Mouse (Mus musculus): Measurements from ENCODE around the gene Rbms2.
A peak's percentile ranks its signal among the peaks of the same experiment; 100 is the strongest.
"Not testable (repeated sequence)": the region's sequence is repeated elsewhere in the genome, so short reads cannot be mapped to it uniquely, and the experiment has no call there.

Gene Rbms2

DNA sequence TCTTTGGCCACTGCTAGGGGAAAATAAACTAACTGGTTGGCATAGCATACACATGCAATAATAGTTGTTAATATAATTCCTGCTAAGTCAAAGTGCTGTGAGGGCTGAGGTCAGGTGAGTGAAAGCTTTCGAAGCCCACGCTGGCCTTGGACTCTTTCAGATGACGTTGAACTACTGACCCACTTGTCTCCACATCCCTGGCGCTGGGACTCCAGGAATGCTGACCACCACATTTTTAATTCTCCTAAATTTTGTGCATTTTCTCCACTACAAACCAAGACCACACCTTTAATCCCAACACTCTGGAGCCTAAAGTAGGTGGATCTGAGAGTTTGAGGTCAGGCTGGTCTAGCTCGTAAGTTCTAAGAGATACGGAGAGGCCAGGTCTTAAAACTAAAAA, 13.0 kb upstream of the Rbms2 start:
- no peak for DNase-seq (ENCODE audit: low read depth, low spot score)

DNA sequence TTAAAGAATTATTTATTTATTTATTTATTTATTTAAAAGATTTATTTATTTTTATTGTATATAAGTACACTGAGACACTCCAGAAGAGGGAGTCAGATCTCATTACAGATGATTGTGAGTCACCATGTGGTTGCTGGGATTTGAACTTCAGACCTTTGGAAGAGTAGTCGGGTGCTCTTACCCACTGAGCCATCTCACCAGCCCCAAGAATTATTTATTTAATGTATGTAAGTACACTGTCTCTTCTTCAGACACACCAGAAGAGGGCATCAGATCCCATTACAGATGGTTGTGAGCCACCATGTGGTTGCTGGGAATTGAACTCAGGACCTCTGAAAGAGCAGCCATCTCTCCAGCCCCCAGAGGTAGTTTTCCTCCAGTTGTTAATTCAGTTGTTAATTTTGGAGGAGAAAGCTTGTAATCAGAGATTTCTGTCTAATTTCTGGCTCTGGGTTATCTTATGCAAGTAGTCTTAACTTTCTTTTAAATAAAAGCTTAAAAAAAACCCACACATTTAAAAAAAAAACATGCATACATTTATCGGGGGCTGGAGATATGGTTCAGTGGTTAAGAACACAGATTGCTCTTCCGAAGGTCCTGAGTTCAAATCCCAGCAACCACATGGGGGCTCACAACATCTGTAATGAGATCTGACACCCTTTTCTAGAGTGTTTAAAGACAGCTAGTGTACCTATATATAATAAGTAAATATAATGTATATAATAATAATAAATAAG, 12.1 kb upstream of the Rbms2 start:
- not testable (repeated sequence) for DNase-seq (ENCODE audit: low read depth, low spot score)

GRCm38 (mm10) chr10:128191472-128191871, 11.4 kb upstream of the Rbms2 start:
- DNase-seq (ENCODE audit: low read depth, low spot score), result no peak

GRCm38 (mm10) chr10:128188242-128188877, 8.3 kb upstream of the Rbms2 start:
- peak; percentile 62 for DNase-seq (ENCODE audit: low read depth, low spot score)

DNA sequence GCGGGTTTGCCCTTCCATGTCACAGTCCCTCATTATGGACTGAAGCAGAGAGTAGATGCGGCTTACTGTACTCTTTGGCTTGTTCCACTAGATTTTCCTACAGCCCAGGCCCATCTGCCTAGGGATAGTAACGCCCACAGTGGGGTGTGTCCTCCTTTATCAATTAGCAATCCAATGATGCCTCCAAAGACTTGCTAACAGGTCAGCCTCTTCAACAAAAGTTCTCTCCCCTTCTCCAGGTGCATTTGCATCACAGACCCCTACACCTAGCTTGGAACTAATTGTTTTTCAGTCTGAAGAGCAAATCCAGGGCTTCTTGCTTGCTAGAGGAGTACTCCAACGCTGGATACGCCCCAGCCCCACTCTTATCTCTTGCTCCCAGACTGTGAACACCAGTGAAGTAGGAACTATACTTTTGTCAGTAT, 7.1 kb upstream of the Rbms2 start:
- DNase-seq (ENCODE audit: low read depth, low spot score), result no peak

DNA sequence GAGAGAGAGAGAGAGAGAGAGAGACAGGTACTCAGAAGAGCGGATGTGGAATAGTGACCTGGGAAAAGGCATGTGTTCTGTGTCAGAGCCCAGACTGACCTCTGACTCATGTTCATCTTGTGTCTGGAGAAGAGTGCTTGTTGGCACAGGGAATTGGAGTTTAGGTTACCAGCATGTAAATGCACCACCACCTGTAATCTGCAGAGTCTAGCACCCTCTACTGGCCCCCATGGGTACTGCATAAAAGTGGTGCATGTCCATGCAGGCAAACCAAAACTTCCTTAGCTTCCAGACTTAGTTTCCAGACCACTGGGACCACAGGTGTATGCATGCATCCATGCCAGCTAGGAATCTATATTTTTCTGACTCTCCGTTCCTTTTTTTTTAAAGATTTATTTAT, 5.9 kb upstream of the Rbms2 start:
- DNase-seq (ENCODE audit: low read depth, low spot score), result peak; percentile 63

DNA sequence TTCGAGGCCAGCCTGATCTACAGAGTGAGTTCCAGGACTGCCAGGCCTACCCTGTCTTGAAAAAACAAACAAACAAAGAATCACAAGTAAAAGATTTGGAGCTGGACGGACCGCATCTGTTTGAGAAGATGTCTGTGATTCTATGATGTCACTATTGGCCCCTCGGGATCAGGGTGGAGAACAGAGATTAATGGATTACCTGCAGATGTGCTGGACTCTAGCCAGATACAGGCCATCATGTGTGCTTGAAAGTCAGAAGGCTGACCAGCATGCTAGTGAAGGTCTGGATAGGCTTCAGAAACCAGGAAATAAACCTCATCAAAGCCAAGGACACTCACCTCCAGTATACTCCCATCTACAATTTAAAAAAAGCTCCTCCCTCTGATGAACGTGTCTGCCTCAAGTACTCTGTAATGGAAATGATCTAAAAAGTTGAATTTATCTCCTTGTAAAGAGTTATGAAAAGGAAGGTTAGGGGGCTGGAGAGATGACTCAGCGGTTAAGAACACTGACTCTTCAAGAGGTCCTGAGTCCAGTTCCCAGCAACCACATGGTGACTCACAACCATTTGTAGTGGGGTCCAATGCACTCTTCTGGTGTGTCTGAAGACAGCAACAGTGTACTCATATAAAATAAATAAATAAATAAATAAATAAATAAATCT, 5.3 kb upstream of the Rbms2 start:
- DNase-seq (ENCODE audit: low read depth, low spot score), result no peak

GRCm38 (mm10) chr10:128184296-128184695, 4.2 kb upstream of the Rbms2 start:
- DNase-seq (ENCODE audit: low read depth, low spot score), result no peak

GRCm38 (mm10) chr10:128177316-128177715, 2.8 kb downstream of the Rbms2 start:
- DNase-seq (ENCODE audit: low read depth, low spot score), result no peak

DNA sequence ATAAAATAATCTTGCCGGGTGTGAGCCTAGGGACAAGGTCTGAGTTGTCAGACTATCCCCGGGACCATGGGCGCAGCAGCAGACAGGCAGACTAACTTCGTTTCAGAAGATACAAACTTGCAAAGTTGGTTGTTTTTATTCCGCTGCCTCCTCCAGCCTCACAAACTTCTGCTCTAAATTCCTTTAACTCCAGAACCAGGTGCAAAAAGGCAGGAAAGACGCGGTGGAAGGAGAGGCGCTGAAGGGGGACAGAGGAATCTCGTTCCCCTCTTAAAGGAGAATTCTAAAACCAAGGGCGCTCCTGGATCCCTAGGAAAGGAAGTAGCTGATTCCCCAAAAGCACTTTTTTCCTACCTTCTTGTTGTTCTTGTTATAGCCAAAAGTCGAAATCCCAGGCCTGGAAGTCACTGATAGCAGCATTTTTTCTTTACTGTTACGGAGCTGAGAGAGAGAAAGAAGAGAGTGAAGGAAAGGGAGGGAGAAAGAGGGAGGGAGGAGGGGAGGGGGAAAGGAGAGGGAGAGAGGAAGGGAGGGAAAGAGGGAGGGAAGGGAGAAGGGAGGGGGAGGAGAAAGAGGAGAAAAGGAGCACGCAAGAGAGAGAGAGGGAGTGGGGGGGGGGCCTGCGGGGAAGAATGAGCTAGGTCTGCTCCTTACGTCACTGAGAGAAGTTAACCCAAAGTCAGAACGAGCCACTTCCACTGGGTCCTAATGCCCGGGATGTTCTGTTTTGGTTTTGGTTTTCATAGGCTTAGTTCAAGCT, 3.9 kb downstream of the Rbms2 start:
- peak; percentile 86 for DNase-seq (ENCODE audit: low read depth, low spot score)

GRCm38 (mm10) chr10:128175302-128175701, 4.8 kb downstream of the Rbms2 start:
- no peak for DNase-seq (ENCODE audit: low read depth, low spot score)

DNA sequence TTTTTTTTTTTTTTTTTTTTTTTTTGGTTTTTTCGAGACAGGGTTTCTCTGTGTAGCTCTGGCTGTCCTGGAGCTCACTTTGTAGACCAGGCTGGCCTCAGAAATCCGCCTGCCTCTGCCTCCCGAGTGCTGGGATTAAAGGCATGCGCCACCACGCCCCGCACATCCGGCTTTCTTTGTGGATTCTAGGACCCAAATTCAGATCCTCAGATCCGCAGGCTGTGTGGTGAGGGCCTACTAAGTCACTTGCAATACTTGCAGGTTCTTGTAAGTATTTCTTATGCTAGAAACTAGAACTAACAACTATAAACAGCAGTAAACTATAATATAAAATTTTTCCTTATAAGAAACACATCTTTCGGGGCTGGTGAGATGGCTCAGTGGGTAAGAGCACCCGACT, 8.7 kb downstream of the Rbms2 start:
- not testable (repeated sequence) for DNase-seq (ENCODE audit: low read depth, low spot score)

DNA sequence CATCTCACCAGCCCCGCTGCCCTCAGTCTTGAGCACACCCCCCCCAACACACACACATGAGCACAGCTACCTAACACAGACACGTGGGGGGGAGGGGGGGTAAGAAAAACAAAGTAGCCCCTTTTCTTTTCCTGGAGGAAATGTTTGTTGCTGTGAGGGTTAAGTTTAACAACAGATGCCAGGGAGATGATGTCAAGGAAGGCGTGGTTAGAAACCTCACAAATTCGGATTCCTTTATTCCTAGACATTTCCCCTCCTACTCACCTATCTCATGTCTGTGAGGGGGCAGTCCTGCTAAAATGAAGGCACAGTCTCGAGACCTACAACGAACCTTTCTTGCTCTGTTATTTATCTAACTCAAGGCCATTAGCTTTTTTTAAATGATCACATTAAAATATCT, 13.0 kb downstream of the Rbms2 start:
- no peak for DNase-seq (ENCODE audit: low read depth, low spot score)

DNA sequence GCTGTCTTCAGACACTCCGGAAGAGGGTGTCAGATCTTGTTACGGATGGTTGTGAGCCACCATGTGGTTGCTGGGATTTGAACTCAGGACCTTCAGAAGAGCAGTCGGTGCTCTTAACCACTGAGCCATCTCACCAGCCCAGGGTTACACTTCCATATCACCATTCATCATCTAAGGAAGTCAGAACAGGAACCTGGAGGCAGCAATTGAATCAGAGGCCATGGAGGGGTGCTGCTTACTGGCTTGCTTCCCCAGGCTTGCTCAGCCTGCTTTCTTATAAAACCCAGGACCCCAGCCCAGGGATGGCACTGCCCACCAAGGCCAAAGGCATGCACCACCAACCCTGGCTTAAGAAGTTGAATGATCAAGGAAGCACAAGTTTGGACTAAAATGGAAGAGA, 14.4 kb downstream of the Rbms2 start:
- DNase-seq (ENCODE audit: low read depth, low spot score), result not testable (repeated sequence)

GRCm38 (mm10) chr10:128153978-128154377, 26.1 kb downstream of the Rbms2 start:
- no peak for DNase-seq (ENCODE audit: low read depth, low spot score)

GRCm38 (mm10) chr10:128150941-128151340, 29.2 kb downstream of the Rbms2 start:
- no peak for DNase-seq (ENCODE audit: low read depth, low spot score)

- DNase-seq (ENCODE audit: low read depth, low spot score), result no peak
Observed at GRCm38 (mm10) chr10:128149592-128149991, 30.5 kb downstream of the Rbms2 start.

- no peak for DNase-seq (ENCODE audit: low read depth, low spot score)
Observed at GRCm38 (mm10) chr10:128148789-128149365, 31.2 kb downstream of the Rbms2 start.

GRCm38 (mm10) chr10:128144961-128145360, 35.1 kb downstream of the Rbms2 start:
- DNase-seq (ENCODE audit: low read depth, low spot score), result no peak

DNA sequence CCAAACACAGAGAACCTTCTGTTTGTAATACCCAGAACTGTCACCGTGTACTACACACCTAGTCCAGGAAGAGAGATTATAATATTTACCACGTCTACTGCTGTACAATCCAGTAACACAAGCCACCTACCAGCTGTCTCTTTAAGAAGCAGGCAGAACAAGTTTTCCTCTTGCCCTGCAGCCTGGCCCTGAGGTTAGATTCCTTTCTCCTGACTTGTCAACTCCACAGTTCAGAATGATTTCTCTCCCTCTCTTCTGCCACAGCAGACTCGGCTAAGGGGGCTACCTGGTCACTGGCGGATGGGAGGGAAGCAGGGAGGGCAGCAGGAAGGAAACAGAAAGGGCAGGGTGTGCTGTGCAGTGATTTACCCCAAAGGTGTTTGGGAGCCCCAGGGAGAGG, 36.4 kb downstream of the Rbms2 start:
- no peak for DNase-seq (ENCODE audit: low read depth, low spot score)

DNA sequence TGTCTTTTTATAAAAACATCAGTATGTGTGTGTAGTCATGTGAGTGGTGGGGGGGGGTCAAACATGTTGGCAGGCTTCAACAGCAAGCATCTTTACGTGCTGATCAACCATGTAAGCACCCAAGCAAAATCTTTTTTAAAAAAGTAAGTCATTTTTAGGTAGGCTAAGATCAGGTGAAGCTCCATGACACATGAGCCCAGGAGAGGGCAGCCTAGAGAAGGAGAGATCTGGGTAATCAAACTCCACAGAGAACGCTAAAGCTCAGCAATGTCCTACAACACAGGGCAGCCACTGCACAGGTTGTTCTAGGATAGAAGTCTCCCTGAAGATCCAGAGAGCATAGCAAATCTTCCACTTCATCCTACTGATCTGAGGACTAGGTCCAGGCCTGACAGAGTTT, 37.9 kb downstream of the Rbms2 start:
- no peak for DNase-seq (ENCODE audit: low read depth, low spot score)
